Mouse (Mus musculus): ENCODE data around the gene Gpr153.

Gpr153 gene

GRCm38 (mm10) chr4:152290385-152290784, 16.4 kb downstream of the Gpr153 start:
- DNase-seq = no peak

DNA sequence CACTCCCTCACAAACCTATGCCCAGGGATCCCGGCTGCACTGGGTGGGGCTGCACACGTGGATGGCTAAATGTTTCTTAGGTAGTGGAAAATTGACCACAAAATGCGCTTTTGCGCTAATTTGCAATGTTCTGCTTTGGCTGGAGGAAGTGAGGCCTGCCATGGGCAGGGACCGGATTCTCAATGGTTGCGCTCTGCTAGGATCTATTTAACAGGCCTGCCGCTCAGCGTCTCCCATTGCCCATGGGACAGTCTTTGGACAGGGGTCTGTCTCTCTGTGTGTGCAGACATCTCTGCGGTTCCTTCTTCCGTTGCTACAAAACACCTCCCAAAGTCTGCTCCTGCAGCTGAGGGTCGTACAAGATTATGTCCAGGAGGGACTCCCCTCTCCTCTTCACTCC, 17.0 kb downstream of the Gpr153 start:
- DNase-seq = no peak

DNA sequence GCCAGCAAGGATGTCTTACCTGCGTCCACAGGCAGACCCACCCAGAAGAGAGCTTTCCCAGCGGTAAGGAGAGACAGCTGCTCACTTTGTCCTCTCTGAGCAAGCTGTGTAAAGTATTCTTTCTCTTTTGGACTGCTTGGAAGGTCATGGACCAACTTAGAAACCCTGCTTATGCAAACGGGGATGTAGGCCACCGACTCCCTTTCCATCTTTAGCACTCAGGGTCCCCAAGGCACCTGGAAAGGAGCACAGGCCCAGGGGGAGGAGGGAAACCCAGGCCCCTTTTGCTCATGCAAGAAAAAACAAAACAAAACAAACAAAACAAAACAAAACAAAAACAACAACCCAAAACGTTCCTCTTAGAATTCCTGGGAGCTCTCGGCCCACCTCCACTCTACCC, 17.5 kb downstream of the Gpr153 start, which contains the start of gene Hes3:
Gene Hes3, minus strand, starts transcription at position 101 of the 400 bp plus-strand sequence.
- DNase-seq = no peak

- DNase-seq = no peak
Observed at GRCm38 (mm10) chr4:152292102-152292765, 18.2 kb downstream of the Gpr153 start.

DNA sequence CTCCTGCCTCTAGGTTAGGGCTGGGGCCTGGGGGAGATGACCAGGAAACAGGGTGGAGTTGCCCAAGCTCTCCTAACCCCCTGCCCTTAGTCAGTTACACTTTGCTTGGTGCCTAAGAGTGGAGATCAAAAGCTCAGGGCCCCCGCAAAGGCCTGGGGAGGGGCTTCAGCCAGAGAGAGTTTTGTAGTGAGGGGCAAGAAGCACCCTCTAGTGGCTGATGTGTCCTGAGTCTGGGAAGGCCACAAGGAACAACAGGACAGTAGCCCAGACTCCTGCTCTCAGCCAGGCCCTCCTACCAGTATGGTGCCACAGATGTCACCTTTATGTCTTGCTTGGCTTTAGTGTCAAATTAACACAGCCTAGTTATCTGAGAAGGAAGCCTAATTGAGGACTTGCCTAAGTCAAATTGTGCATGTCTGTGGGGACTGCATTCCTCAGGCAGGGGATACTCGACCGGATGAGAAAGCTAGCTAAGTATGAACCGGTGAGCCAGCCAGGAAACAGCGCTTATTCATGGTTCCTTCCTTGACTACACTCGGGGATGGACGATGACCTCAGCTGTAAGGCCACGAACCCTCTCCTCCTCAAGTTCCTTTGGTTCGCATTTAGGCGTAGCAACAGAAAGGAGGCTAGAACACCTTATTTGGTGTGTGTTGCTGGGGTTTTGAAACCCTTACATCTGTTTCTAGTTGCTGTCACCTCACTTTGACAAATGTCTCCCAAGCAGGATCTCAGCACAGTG, 20.3 kb downstream of the Gpr153 start:
- no peak for DNase-seq

DNA sequence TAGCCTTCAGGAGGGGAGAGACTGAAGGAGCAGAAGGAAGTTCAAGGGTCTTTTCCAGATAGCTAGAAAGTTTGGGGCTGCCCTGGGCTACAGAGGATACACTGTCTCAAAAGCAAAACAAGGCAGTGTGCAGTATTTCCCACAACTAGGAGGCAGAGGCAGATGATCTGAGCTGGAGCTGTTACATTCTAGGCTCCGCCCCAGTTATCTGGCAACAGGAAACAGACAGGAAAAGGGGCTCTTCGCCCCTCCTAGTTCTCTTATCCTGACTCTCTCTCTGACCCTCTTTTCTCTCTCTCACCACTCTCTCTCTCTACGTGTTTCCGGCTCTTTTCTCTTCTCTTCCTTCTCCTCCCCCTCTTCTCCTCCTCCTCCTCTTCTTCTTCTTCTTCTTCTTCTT, 21.9 kb downstream of the Gpr153 start:
- DNase-seq = no peak

- no peak for DNase-seq
Observed at GRCm38 (mm10) chr4:152296371-152296770, 22.3 kb downstream of the Gpr153 start.

- DNase-seq = peak; percentile 99 to 100
Observed at GRCm38 (mm10) chr4:152296874-152297861, 23.1 kb downstream of the Gpr153 start, which contains the start of gene Icmt. TSS of gene Icmt (plus strand) at chr4:152297227.

- DNase-seq = no peak
Observed at GRCm38 (mm10) chr4:152298836-152299235, 24.8 kb downstream of the Gpr153 start.

- DNase-seq = no peak
Observed at GRCm38 (mm10) chr4:152300375-152300774, 26.3 kb downstream of the Gpr153 start.

DNA sequence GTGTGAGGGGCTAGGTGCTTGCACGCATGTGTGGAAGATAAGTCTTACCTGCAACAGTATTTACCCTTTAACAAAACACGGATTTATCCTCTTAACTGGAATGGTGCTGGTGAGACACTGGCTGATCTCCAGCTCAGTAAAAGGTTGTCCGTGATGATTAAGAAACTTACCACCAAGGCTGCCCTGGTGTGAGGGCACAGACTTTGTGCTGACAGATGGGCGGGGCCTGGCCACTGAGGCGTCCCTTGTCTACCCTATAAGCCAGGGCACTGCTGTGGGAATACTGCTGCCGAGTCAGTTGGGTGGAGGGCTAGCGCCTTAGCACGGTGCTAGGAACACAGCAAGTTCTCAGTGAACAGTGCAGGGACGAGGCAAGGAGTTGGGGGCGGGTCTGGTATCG, 28.0 kb downstream of the Gpr153 start:
- DNase-seq = no peak

DNA sequence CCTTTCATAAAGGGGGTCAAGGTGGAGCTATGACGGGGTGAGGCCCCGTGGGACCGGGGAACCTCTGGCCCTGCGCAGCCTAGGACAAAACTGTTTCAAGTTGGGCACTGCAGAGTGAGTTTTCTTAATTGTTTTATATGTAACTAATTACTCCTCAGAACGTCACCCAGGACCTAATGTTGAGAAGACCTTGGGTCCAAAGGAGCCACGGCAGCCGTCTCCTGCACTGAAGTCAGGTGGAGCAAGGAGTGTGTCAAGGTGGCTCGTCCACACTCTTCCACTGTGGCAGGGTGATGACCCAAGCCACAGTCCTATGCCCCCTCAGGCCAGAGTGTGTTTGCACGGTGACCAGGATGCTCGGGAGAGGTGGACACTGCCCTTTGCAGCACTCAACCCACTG, 29.1 kb downstream of the Gpr153 start:
- no peak for DNase-seq

GRCm38 (mm10) chr4:152304685-152305084, 30.7 kb downstream of the Gpr153 start:
- DNase-seq = no peak

- no peak for DNase-seq
Observed at GRCm38 (mm10) chr4:152305991-152306390, 32.0 kb downstream of the Gpr153 start.

DNA sequence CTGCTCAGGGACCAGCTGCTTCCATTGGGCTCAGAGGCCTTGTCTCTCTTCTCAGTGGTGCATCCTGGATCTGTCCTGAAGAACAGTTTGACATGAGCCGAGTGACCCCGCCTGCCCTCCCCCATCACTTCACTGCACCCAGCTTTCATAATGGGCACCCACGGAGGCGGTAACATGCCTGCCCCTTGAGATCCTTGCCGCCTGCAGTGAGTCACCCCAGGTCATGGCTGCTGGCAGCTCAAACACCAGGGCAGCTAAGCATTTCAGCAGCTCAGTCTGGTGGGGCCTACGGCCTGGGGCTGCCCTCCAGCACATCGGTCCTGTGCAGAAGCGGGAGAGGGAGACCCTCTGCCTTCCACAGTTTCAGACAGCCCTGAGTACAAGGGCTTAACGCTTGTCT, 33.5 kb downstream of the Gpr153 start:
- DNase-seq = no peak

GRCm38 (mm10) chr4:152312186-152312585, 38.2 kb downstream of the Gpr153 start:
- DNase-seq = no peak

- DNase-seq = peak in 1 of 2 experiments; percentile 39
Observed at GRCm38 (mm10) chr4:152313211-152313632, 39.2 kb downstream of the Gpr153 start.

- DNase-seq = no peak
Observed at GRCm38 (mm10) chr4:152313934-152314333, 39.9 kb downstream of the Gpr153 start.

GRCm38 (mm10) chr4:152315498-152316213, 41.6 kb downstream of the Gpr153 start:
- no peak for DNase-seq

- no peak for DNase-seq
Observed at GRCm38 (mm10) chr4:152317631-152318033, 43.6 kb downstream of the Gpr153 start.

DNA sequence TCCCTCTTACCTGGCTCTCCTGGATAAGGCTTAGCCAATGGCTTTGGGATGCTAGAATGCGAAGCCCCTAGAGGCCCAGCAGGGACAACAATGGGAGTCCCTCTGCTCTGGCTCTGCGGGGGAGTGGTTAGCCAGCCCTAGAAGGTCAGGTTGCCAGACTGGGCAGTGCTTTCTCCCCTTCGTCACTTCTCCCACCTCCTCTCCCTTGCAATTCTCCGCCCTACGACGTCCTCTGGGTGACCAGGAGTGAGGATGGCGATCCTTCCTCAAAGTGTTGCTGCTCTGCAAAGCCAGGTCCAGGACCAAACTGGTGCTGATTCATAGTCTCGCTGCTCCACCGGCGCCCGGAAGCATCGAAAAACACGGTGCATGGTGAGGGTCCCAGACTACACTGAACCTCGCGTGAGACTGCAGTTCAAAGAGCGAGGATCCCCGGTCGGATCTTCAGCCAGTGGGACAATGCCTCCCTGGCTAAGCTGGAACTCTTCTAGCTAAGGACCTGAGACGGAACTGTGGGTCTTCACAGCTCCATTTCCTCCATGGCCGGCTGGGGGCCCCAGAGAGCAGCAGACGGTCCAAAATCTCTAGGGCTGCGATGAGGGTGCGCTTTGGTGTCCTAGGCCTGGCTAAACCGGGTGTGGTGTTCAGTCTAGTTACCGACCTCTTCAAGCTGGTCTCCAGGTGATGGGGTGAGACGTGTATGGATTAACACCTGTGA, 44.6 kb downstream of the Gpr153 start, which contains the start of gene Rnf207:
Gene Rnf207, minus strand, starts transcription at position 477 of the 718 bp plus-strand sequence.
- DNase-seq = peak; percentile 53 to 55

Measured in lung, adult 18-20 months (tissue).